Mouse (Mus musculus) adrenal gland, adult 18-20 months (tissue): Measurements from ENCODE around the gene Ebf3. TPM values are rescaled to one million over a fixed set of nuclear protein-coding genes. Genes with fewer than 3 reads are reported as not detected.
A peak's percentile ranks its signal among the peaks of the same experiment; 100 is the strongest.

Source experiments
- DNase-seq, 2 experiments: peaks; one replicate each; pipeline ENCODE4 v3.0.0; 2021 to 2022; ENCODE audit warnings: low spot score in 2 of 2
- total RNA-seq, 2 experiments: library from RNA; stranded (reverse); gene quantifications; 1 replicate in 1 of 2; 2 replicates in 1 of 2; pipeline ENCODE4 v1.2.3; 2021

Ebf3 gene
- total RNA-seq, 2 experiments from 2014 or later, result 2.6 to 12.3 TPM

GRCm38 (mm10) chr7:137289290-137289957 lies 24.8 kb downstream of the Ebf3 start:
- DNase-seq, result no peak

- DNase-seq, result no peak
These were observed 36.1 kb downstream of the Ebf3 start for GRCm38 (mm10) chr7:137278171-137278570.

DNA sequence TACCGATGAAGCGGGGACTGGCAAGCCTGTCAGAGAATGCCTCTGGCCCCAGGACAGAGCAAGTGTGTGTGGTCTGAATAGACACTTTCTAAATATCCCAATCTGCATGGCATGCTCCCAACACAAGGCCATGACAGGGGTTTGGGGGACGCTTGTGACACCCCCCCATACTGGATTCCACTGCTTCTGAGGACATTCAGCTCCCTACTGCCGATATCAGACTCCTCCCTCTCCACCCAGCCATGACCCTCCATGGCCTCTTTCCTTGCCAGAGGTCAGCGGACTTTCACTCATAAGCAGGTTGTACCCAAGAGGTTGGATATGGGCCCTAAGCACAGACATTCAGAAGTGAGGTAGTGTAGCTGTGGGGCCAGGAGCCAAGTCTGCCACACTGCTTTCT lies 36.5 kb downstream of the Ebf3 start:
- no peak for DNase-seq

DNA sequence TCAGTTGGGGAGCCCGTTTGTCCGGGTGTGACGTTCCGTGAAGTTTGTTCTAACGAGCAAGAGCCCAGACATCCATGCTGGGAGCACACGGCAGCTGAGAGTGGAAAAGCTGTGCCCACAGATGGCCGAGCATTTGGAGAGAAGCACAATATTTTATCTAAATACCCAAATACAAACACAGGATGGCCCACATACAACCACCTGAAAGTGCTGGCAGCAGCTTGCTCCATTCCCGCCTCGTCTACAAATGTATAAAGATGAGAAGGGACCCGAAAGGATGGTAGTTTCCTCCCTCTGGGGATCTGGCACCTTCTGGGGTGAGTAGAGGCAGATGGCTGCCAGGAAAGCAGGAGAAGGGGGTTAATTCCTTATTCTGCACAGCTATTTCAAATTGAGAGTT lies 42.0 kb downstream of the Ebf3 start:
- no peak for DNase-seq

DNA sequence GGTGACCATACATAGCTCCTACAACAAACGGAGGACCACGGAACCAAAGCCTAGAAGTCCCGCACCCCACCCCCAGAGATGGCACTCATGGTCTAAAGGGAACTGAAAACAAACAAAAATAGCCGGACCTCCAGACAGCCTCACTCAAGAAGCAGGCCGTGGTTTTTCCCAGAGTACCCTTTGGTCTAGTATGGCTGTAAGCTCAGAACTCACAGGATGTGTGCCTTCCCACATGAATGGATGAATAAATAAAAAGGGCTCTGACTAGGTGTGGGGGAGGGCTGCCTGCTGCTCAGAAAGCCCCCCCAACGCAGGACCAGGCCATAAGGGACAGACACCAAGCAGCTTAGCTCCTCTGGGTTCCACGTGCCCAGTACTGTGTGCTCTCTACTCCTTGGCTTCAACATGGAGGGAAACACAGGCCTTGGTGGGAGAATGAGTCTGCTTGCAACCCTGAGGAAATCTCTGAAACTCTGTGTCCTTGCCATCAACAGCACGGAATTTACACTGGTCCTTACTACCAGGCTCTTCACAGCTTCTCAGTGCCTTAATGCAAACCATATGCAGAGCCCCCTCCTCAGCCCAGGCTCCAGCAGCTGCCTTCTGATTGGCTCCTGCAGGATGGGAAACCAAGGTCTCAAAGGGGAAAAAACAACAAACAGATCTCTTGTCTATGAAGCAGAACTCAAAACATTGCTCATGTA lies 45.6 kb downstream of the Ebf3 start:
- no peak for DNase-seq

GRCm38 (mm10) chr7:137267441-137267840 lies 46.8 kb downstream of the Ebf3 start:
- no peak for DNase-seq

- no peak for DNase-seq
These were observed 47.7 kb downstream of the Ebf3 start for GRCm38 (mm10) chr7:137266575-137266974.

GRCm38 (mm10) chr7:137262330-137262729 lies 51.9 kb downstream of the Ebf3 start:
- no peak for DNase-seq

GRCm38 (mm10) chr7:137246213-137246872 lies 67.9 kb downstream of the Ebf3 start:
- peak; percentile 59 to 67 for DNase-seq

DNA sequence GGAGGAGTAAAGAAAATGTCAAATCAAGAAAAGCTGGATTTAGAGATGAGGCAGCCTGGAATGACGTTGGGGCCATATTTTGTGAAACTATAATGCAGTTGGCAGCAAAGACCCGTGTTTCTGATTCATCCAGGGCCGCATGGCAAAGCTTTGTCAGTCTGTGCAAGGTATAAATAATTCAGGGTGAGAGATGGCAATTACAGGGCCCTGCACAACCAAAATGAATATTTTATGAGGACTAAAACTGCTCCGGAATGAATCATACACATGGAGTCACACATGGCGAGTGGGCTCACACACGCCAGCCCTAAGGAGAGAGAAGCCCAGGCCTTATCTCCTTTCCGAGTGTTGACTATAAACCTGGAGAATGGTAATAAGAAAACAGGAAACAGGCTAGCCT lies 69.4 kb downstream of the Ebf3 start:
- no peak for DNase-seq

GRCm38 (mm10) chr7:137240481-137240880 lies 73.8 kb downstream of the Ebf3 start:
- no peak for DNase-seq

GRCm38 (mm10) chr7:137239542-137240133 lies 74.6 kb downstream of the Ebf3 start:
- no peak for DNase-seq

GRCm38 (mm10) chr7:137237419-137237818 lies 76.8 kb downstream of the Ebf3 start:
- no peak for DNase-seq

- no peak for DNase-seq
These were observed 90.4 kb downstream of the Ebf3 start for GRCm38 (mm10) chr7:137223823-137224222.

DNA sequence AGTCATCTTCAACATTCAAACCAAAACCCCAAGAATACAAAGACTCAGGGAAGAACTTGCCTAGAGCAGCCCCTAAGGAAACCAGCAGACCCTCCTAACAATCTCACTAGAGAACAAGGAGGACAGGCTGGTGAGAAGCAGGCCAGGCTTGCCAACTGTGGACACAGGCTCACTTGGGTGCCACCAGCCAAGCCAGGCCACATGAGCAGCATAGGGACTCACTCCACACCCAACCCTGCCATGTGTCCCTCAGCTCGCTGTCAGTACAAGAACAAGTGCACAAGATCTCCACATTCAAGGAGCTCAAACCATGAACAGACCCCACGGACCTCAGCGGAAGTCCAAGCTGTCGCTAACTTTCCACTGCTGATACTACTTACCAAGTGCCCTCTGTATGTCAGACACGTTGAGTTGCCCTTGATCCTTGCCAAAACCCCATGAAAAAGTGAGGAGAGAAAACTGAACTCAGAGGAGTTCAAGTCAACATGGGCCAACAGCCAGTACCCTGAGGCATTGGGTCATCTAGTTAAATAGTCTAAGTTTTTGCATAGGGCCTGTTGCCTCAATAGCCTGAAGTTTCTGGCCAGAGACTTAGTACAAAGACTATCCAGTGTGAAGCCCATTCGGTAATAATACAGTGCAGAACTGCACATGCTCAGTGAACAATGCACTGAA lies 91.3 kb downstream of the Ebf3 start:
- DNase-seq, result no peak

- DNase-seq, result no peak
These were observed 92.6 kb downstream of the Ebf3 start for GRCm38 (mm10) chr7:137221599-137221998.

GRCm38 (mm10) chr7:137220436-137220835 lies 93.8 kb downstream of the Ebf3 start:
- DNase-seq, result no peak

- DNase-seq, result no peak
These were observed 95.5 kb downstream of the Ebf3 start for GRCm38 (mm10) chr7:137218706-137219105.

DNA sequence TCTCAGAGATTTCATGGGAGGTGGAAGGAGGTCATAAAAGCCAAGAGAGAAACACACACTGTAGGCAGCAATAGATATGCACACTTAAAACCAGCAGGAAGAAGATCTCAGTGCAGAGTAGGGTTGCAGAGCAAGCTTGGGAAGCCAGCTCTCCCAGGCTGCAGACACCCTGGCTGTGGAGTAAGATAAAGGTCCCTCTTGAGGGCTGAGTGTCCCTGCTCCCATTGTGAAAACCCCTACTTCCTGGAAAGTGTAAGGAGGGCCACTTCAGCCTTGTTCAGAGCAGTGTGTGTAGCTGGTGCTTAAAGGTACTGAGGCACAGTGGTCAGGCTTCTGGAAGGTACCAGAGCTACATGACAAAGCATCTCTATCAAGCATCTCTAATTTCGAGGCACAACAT lies 100.8 kb downstream of the Ebf3 start:
- DNase-seq, result no peak

DNA sequence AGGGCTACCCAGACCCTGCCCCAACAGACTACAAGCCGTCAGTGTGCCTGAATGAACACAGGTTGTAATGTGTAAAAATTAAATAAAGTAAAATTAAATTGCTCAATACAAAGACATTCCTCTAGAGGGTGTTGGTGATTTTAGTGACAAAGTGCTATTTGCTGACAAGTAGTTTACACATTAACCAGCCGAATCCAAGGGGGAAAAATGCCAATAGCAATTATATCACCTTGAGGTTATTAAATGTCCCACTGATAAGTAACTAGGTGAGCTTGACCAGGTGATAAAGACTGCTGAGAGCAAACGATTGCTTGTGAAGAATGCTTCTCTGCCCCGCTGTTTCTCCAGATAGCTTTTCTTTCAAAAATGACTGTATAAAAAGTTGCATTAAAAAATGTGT lies 102.9 kb downstream of the Ebf3 start:
- no peak for DNase-seq

GRCm38 (mm10) chr7:137209688-137210345 lies 104.4 kb downstream of the Ebf3 start:
- no peak for DNase-seq
